Mouse (Mus musculus) spleen, postnatal 4 days (tissue): ENCODE measurements around the gene 6430548M08Rik.

Source experiments
- DNase-seq, 2 experiments: peaks; one replicate each; pipeline ENCODE4 v3.0.0; 2022; ENCODE audit warnings: low spot score in 2 of 2

6430548M08Rik gene

GRCm38 (mm10) chr8:120109149-120109548 lies 4.8 kb upstream of the 6430548M08Rik start:
- DNase-seq, result peak in 1 of 2 experiments; percentile 46

DNA sequence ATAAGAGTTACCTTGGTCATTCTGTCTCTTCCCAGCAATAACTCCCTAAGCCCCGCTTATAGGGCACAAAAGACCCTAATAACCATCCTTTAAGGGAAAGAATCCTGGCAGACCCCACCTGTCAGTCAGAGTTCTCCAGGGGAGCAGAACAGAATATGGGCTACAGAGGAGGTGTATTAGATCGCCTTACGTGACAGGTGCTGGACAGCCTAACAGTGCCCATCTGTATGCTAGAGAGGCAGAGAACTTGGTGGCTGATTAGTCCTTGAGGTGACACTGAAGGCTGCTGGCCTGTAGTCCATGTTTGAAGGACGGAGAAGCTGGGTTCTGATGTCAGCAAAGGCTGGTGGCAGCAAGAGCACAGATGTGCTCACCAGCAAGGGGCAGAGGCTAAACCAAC lies 3.0 kb upstream of the 6430548M08Rik start:
- no peak for DNase-seq

DNA sequence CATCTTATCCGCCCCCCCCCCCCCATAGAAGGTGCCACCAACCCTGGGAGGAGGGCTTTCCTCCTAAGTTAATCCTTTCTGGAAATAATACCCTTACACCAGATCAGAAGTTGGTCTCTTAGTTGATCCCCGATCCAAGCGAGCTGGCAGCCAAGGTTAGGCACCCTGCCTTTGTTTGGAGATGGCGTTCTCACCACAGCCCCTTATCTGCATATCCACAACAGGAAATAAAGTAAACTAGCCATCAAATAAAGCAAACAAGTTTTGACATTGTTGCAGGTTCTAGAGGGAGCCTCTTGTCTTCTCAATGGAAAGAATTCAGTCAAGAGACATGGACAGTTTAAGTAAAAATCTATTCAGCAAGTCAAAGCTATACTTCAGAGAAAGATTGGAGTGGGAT lies 2.6 kb upstream of the 6430548M08Rik start:
- DNase-seq, result no peak

- DNase-seq, result no peak
Measured at GRCm38 (mm10) chr8:120112535-120112934, 1.4 kb upstream of the 6430548M08Rik start.

- DNase-seq, result peak in 1 of 2 experiments; percentile 27
Measured at GRCm38 (mm10) chr8:120113306-120113705, 646 bp upstream of the 6430548M08Rik start.

DNA sequence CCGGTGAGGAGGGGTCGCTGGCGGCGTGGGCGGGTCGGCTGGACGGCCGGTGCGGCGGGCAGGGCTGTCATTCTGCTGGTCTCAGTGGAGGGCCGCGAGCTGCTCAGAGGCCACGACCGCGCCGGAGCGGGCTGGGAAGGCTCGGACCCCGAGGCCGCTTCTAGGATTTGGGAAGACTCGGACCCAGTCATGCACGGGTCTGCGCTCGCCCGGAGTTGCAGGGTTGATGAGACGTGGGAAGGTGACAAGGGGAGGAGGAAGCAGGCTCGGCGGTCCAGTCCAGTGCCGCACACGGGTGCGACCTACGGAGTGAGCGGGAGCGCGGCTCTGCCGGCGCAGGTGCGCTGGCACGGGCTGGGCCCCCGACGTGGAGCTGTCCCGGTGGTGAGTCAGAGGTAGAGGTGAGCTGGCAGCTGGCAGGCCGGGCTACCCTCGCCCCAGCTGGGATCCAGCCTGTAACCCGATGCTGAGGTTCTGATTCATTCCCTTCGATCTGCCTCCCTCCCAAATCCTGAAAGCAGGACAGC lies 426 bp downstream of the 6430548M08Rik start:
- no peak for DNase-seq

DNA sequence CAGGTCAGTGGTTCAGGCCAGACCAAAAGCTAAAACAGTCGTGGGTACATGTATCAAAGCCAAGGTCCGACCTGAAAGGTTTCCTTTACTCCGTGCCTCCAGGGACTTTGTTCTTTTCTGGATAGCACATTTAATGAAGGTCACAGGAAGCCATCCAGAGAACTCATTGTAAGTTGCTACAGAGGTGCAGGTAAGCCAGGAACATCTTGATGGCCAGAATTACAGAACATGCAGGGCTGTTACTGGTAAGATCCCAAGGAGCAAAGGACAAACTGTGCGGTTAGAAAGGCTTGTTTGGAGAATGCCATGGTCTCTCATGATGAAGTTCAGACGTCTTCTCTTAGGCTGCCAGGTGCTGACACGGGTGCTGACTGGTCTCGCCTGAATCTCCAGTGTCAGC lies 2.6 kb downstream of the 6430548M08Rik start:
- no peak for DNase-seq

DNA sequence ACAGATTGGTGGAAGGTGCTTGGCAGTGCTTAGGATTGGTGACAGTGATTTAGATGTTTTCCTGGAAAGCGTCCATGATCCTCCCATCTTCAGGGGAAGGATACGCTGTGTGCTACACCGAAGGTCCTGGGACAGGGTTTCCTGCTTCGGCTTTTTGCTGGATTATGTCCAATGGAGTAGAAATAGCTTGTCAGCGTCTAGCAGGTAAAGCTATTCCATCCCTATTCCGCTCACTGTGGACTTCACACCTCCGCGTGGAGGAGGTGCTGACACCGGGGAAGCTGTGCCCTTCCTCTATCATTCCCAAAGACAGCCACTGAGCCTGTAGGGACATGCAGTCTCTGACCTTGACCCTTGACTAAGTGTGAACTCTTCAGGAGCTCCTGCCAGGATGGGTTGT lies 4.2 kb downstream of the 6430548M08Rik start:
- no peak for DNase-seq

DNA sequence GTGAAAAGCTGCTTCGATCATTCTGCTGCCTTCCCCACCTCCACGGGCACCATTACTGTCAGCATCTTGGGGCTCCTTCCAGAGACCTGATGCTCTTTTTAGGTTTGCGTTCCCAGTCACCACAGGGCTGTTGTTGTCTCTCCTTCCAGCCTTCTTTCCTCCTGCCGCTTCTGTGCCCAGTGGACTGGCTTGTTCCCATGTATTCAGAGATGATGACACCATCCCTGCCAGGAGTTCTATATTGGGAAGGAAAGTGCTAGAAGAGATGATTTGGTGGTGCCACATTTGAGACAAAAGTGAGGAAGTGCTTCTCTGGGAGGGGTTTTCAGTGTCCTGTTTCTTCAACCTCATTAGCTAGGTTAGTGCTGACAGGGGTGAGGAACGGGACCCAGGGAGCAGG lies 4.9 kb downstream of the 6430548M08Rik start:
- DNase-seq, result no peak

DNA sequence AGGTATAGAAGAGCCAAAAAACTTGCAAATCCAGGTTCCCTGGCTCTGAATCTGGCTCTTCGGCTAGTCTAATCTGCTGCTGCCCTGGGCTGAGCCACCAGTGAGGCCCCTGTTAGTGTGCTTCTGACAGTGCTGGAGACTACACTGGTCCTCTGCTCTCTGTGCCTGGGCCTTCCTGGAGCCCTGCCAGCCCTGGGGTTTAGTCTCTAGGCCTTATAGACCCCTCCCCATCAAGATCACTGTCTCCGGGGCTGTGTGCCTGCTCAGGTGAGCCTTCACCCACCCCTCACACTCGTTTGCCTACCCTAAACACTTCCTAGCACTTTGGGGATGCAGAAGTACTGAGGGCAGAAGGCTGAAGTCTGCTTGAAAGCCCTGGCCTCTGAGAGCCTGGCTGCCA lies 5.5 kb downstream of the 6430548M08Rik start:
- DNase-seq, result no peak

DNA sequence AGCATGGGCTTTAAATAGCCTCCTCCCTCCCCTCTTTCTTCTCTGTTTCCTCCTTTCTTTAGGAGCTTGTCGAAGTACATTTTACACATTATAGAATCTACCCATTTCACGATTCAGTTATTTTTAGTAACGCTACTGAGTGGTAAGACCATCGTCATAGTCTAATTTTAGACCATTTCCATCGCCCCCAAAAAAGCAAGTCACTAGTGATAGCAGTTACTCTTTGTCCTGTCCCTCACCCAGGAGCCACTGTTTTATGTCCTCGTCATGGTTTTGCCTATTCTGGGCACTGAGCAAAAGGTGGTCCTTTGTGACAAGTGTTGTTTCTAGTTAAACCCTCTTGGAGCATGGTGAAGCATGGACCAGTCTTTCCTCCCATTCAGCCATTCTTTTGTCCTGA lies 6.0 kb downstream of the 6430548M08Rik start:
- DNase-seq, result no peak

- no peak for DNase-seq
Measured at GRCm38 (mm10) chr8:120120951-120121350, 7.0 kb downstream of the 6430548M08Rik start.

GRCm38 (mm10) chr8:120124261-120124660 lies 10.3 kb downstream of the 6430548M08Rik start:
- DNase-seq, result no peak

DNA sequence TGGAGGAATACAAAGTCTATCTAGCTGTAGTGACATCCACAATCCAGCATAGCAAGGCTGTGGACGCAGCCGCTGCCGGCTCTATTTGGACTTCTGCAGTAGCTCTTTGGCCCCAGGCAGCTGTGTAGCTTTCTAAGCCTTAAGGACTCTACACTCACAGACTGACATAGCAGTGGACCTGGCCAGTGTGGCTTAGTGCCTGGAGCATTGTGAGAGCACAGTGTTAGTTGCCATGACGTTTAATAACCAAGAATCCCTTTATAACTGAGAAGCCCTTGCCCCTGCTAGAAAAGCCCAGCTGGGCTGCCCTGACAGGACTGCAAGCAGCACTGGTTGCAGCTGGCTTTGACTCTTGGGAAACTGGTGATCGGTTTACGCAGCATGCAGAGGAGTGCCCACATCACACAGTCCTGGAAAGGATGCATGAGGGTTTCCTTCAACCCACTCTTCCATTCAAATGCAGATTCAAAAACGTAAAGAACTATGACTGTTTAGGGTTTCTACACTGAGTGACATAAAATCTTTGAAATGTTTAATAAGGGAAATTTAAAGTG lies 11.0 kb downstream of the 6430548M08Rik start:
- DNase-seq, result no peak

- no peak for DNase-seq
Measured at GRCm38 (mm10) chr8:120126357-120127161, 12.6 kb downstream of the 6430548M08Rik start.

GRCm38 (mm10) chr8:120129547-120129946 lies 15.6 kb downstream of the 6430548M08Rik start:
- no peak for DNase-seq

GRCm38 (mm10) chr8:120131158-120131557 lies 17.2 kb downstream of the 6430548M08Rik start:
- no peak for DNase-seq

- no peak for DNase-seq
Measured at GRCm38 (mm10) chr8:120133169-120133568, 19.2 kb downstream of the 6430548M08Rik start.

- DNase-seq, result no peak
Measured at GRCm38 (mm10) chr8:120135687-120136086, 21.7 kb downstream of the 6430548M08Rik start.

DNA sequence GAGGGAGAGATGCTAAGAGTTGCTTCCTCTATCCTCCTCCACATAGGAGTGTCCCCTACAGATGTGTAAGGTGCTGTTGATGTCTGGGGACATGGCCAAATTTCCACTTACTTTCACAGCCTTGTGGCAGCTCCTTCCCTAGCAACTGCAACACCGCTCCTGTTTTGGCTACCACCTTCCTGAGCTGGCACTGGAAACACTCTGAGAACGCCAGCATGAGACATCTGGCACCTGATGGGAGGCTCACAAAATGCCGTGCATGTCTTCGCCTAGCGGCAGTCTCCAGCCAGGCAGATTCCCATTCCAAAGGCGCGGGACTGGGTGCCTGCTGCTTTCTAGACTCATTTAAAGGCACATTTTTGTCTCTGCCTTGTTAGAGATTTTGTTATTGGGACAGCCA lies 22.7 kb downstream of the 6430548M08Rik start:
- no peak for DNase-seq

DNA sequence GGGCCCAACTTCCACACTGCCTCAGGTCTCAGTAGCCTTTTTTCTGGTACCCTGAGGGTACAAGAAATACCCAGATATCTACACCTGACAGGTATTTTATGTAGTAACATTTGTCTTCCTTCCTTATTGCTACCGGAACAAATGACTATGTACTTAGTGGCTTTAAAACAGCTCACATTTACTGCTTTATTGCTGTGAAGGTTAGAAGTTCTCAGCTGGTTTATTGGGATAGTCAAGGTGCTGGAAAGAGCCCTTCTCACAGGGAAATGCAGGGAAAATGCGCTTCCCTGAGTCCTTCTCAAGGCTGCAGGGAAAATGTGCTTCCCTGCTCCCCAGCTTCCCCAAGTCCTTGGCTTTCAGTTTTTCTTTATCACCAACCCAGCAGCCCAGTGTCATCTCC lies 25.0 kb downstream of the 6430548M08Rik start:
- no peak for DNase-seq

GRCm38 (mm10) chr8:120140769-120141168 lies 26.8 kb downstream of the 6430548M08Rik start:
- DNase-seq, result no peak
